Mouse (Mus musculus) hindbrain, postnatal 0 days (tissue): Measurements from ENCODE around the gene Frmd6. TPM values are rescaled to one million over a fixed set of nuclear protein-coding genes. Genes with fewer than 3 reads are reported as not detected.

Source experiments
- ATAC-seq: fragments of 200-750 bp; cut with Nextera tagmentation; 2 replicates; pipeline ENCODE4 v1.8.0; 2017; ENCODE audit warnings: mild to moderate bottlenecking, moderate TSS enrichment, moderate library complexity
- DNase-seq: peaks from one replicate; pipeline ENCODE4 v3.0.0-alpha.2; 2015; ENCODE audit warnings: low spot score
- H3K27ac ChIP-seq: fragments of 300-500 bp; sonication (generic); 2 replicates; pipeline ENCODE4 v1.5.1; 2014; ENCODE audit warnings: mild to moderate bottlenecking
- H3K27me3 ChIP-seq: fragments of 300-500 bp; sonication (generic); 2 replicates; pipeline ENCODE4 v1.6.1; 2014; ENCODE audit warnings: low read length, mixed read lengths; ENCODE audit not compliant: insufficient read depth
- H3K36me3 ChIP-seq: fragments of 300-500 bp; sonication (generic); 2 replicates; pipeline ENCODE4 v1.6.1; 2014; ENCODE audit warnings: low read length, mixed read lengths; ENCODE audit not compliant: insufficient read depth
- H3K4me1 ChIP-seq: fragments of 300-500 bp; sonication (generic); 2 replicates; pipeline ENCODE4 v1.6.1; 2014; ENCODE audit warnings: antibody characterized with exemption, low read length, mixed read lengths; ENCODE audit not compliant: insufficient read depth
- H3K4me2 ChIP-seq: fragments of 300-500 bp; sonication (generic); 2 replicates; pipeline ENCODE4 v1.6.1; 2014; ENCODE audit warnings: low read depth, mild to moderate bottlenecking, low read length, moderate library complexity, mixed read lengths
- H3K4me3 ChIP-seq: fragments of 300-500 bp; sonication (generic); 2 replicates; pipeline ENCODE4 v1.5.1; 2014; ENCODE audit warnings: low read length
- H3K9ac ChIP-seq: fragments of 300-500 bp; sonication (generic); replicated peaks from 2 replicates; pipeline ENCODE4 v1.6.1; 2014; ENCODE audit warnings: mild to moderate bottlenecking, low read length, moderate library complexity, mixed read lengths
- H3K9me3 ChIP-seq: fragments of 300-500 bp; sonication (generic); 2 replicates; pipeline ENCODE4 v1.6.1; 2016; ENCODE audit warnings: low read length, mixed read lengths
- CTCF ChIP-seq: IDR thresholded peaks from 2 replicates; pipeline ENCODE4 v1.5.1; 2016; ENCODE audit warnings: antibody characterized with exemption, control low read depth, low read depth
- WGBS: fragments of 180-500 bp; shearing (Covaris S2); extraction: QIAGEN DNeasy Blood & Tissue Kit; methylation state at CpG from one replicate; pipeline ENCODE4 v1.1.7; 2014; 5-methylcytosine and 5-hydroxymethylcytosine counted together
- polyA plus RNA-seq: library from polyadenylated mRNA; unstranded; fragments of >200 nt; fragmentation: Nextera tagmentation; extraction: Ambion mirVana; gene quantifications from 2 replicates; pipeline ENCODE4 v1.2.1, GENCODE M21; 2015
- total RNA-seq: library from RNA; depleted of rRNA; stranded (reverse); fragments of >200 nt; gene quantifications from 2 replicates; pipeline ENCODE4 v1.2.3, GENCODE M21; 2014

Frmd6 gene
- total and polyA plus RNA-seq, 2 experiments from 2014 or later, result 6.5 to 7.9 TPM

GRCm38 (mm10) chr12:70890874-70891470 lies 65.7 kb downstream of the Frmd6 start:
- no peak overlapping the region for H3K27ac ChIP-seq
- H3K4me1 ChIP-seq, result no peaks in the 10 kb centered on the region
- H3K9me3 ChIP-seq, result no peaks in the 10 kb centered on the region
- no peaks in the 10 kb centered on the region for H3K36me3 ChIP-seq
- H3K4me3 ChIP-seq, result no peak overlapping the region
- no peak overlapping the region for H3K9ac ChIP-seq
- ATAC-seq (no peak), DNase-seq (no peak)
- H3K4me2 ChIP-seq, result no peak overlapping the region
- TF ChIP-seq CTCF, result no peak
- H3K27me3 ChIP-seq, result no peaks in the 10 kb centered on the region
- 80% methylated on average over 8 of the region's 8 CpGs for WGBS

GRCm38 (mm10) chr12:70895275-70895674 lies 70.0 kb downstream of the Frmd6 start:
- no peak overlapping the region for H3K9ac ChIP-seq
- no peaks in the 10 kb centered on the region for H3K4me1 ChIP-seq
- H3K36me3 ChIP-seq, result peaks cover 5% of the 10 kb centered on the region; the same call in 1 of the 2 replicates
- no peak overlapping the region for H3K27ac ChIP-seq
- DNase-seq, result no peak
- no peak for ATAC-seq
- WGBS, result 80% methylated on average over 7 of the region's 7 CpGs
- H3K9me3 ChIP-seq, result no peaks in the 10 kb centered on the region
- TF ChIP-seq CTCF, result no peak
- no peak overlapping the region for H3K4me3 ChIP-seq
- no peaks in the 10 kb centered on the region for H3K27me3 ChIP-seq
- H3K4me2 ChIP-seq, result no peak overlapping the region

- 85% methylated on average over 10 of the region's 10 CpGs for WGBS
- DNase-seq, result no peak
- Histone ChIP-seq H3K4me1 (no peaks in the 10 kb centered on the region), H3K4me3 (no peak overlapping the region), H3K36me3 (peaks cover 5% of the 10 kb centered on the region; the same call in 1 of the 2 replicates), H3K9me3 (no peaks in the 10 kb centered on the region), H3K4me2 (no peak overlapping the region), H3K27ac (no peak overlapping the region), H3K27me3 (no peaks in the 10 kb centered on the region), H3K9ac (no peak overlapping the region)
- no peak for TF ChIP-seq CTCF
- no peak for ATAC-seq
Measured at GRCm38 (mm10) chr12:70896068-70896467, 70.8 kb downstream of the Frmd6 start.

- peak; percentile 46 for TF ChIP-seq CTCF
- H3K9me3 ChIP-seq, result no peaks in the 10 kb centered on the region
- no peaks in the 10 kb centered on the region for H3K4me1 ChIP-seq
- DNase-seq, result peak; percentile 31
- peaks cover 5% of the 10 kb centered on the region; the same call in 1 of the 2 replicates for H3K36me3 ChIP-seq
- H3K9ac ChIP-seq, result no peak overlapping the region
- 80% methylated on average over 8 of the region's 8 CpGs for WGBS
- no peaks in the 10 kb centered on the region for H3K27me3 ChIP-seq
- no peak overlapping the region for H3K4me2 ChIP-seq
- no peak overlapping the region for H3K4me3 ChIP-seq
- H3K27ac ChIP-seq, result no peak overlapping the region
- no peak for ATAC-seq
Measured at GRCm38 (mm10) chr12:70897434-70897833, 72.1 kb downstream of the Frmd6 start.

GRCm38 (mm10) chr12:70898450-70898849 lies 73.1 kb downstream of the Frmd6 start:
- Histone ChIP-seq H3K9me3 (no peaks in the 10 kb centered on the region), H3K36me3 (peaks cover 5% of the 10 kb centered on the region; the same call in 1 of the 2 replicates), H3K9ac (no peak overlapping the region), H3K27ac (no peak overlapping the region), H3K4me1 (no peaks in the 10 kb centered on the region), H3K4me3 (no peak overlapping the region), H3K27me3 (no peaks in the 10 kb centered on the region), H3K4me2 (no peak overlapping the region)
- ATAC-seq (no peak), DNase-seq (no peak)
- peak; percentile 54 for TF ChIP-seq CTCF
- 88% methylated on average over 8 of the region's 8 CpGs for WGBS

GRCm38 (mm10) chr12:70904471-70904870 lies 79.2 kb downstream of the Frmd6 start:
- ATAC-seq (no peak), DNase-seq (no peak)
- Histone ChIP-seq H3K27me3 (no peaks in the 10 kb centered on the region), H3K9ac (no peak overlapping the region), H3K27ac (no peak overlapping the region), H3K4me1 (no peaks in the 10 kb centered on the region), H3K36me3 (no peaks in the 10 kb centered on the region), H3K9me3 (peaks cover 3% of the 10 kb centered on the region; the same call in 1 of the 2 replicates), H3K4me3 (no peak overlapping the region), H3K4me2 (no peak overlapping the region)
- no peak for TF ChIP-seq CTCF
- WGBS, result 93% methylated on average over 10 of the region's 10 CpGs

GRCm38 (mm10) chr12:70906867-70907266 lies 81.6 kb downstream of the Frmd6 start:
- DNase-seq, result no peak
- no peak for ATAC-seq
- Histone ChIP-seq H3K9me3 (peaks cover 3% of the 10 kb centered on the region; the same call in 1 of the 2 replicates), H3K27me3 (no peaks in the 10 kb centered on the region), H3K4me3 (no peak overlapping the region), H3K9ac (no peak overlapping the region), H3K27ac (no peak overlapping the region), H3K4me1 (no peaks in the 10 kb centered on the region), H3K36me3 (no peaks in the 10 kb centered on the region), H3K4me2 (no peak overlapping the region)
- no peak for TF ChIP-seq CTCF
- WGBS, result 88% methylated on average over 9 of the region's 9 CpGs
